Mouse (Mus musculus): ENCODE results near the gene Spata7.

GRCm38 (mm10) chr12:98644852-98645251 lies 16.9 kb downstream of the Spata7 start:
- TF ChIP-seq CTCF (IDR thresholded peaks at IDR 0.05) (peak; percentile 12; the same call in 1 of the 2 replicates), EP300 (IDR thresholded peaks at IDR 0.05) (no peak)
